Mouse (Mus musculus) lung, embryonic 16.5 days (tissue): ENCODE data around the gene Mre11a. TPM values are rescaled to one million over a fixed set of nuclear protein-coding genes. Genes with fewer than 3 reads are reported as not detected.
A peak's percentile ranks its signal among the peaks of the same experiment; 100 is the strongest.

ENCODE experiments used
- ATAC-seq: fragments of 200-750 bp; cut with Nextera tagmentation; 2 replicates; pipeline ENCODE4 v1.8.0; 2017; ENCODE audit warnings: low read depth, mild to moderate bottlenecking, moderate library complexity
- H3K27ac ChIP-seq: fragments of 300-500 bp; sonication (generic); 2 replicates; pipeline ENCODE4 v1.5.1; 2014; ENCODE audit warnings: mild to moderate bottlenecking, control low read depth, low read length
- H3K27me3 ChIP-seq: fragments of 300-500 bp; sonication (generic); 2 replicates; pipeline ENCODE4 v1.6.1; 2014; ENCODE audit warnings: low read depth, low read length, mixed read lengths; ENCODE audit not compliant: control insufficient read depth, insufficient read depth
- H3K36me3 ChIP-seq: fragments of 300-500 bp; sonication (generic); 2 replicates; pipeline ENCODE4 v1.6.1; 2014; ENCODE audit warnings: low read length; ENCODE audit not compliant: control insufficient read depth, insufficient read depth
- H3K4me1 ChIP-seq: fragments of 300-500 bp; sonication (generic); replicated peaks from 2 replicates; pipeline ENCODE4 v1.6.1; 2014; ENCODE audit warnings: low read length, mixed read lengths; ENCODE audit not compliant: control insufficient read depth, insufficient read depth
- H3K4me2 ChIP-seq: fragments of 300-500 bp; sonication (generic); 2 replicates; pipeline ENCODE4 v1.6.1; 2014; ENCODE audit warnings: low read depth, low read length, control low read depth
- H3K4me3 ChIP-seq: fragments of 300-500 bp; sonication (generic); 2 replicates; pipeline ENCODE4 v1.5.1; 2014; ENCODE audit warnings: mild to moderate bottlenecking, low read length, control low read depth
- H3K9ac ChIP-seq: fragments of 300-500 bp; sonication (generic); 2 replicates; pipeline ENCODE4 v1.6.1; 2014; ENCODE audit warnings: low read length, control low read depth
- H3K9me3 ChIP-seq: fragments of 300-500 bp; sonication (generic); 2 replicates; pipeline ENCODE4 v1.6.1; 2016; ENCODE audit warnings: low read length; ENCODE audit not compliant: control insufficient read depth
- WGBS: fragments of 180-500 bp; shearing (Covaris S2); extraction: QIAGEN DNeasy Blood & Tissue Kit; methylation state at CpG from one replicate; pipeline ENCODE4 v1.1.7; 2014; 5-methylcytosine and 5-hydroxymethylcytosine counted together
- polyA plus RNA-seq: library from polyadenylated mRNA; unstranded; fragments of >200 nt; fragmentation: Nextera tagmentation; extraction: Ambion mirVana; gene quantifications from 2 replicates; pipeline ENCODE4 v1.2.1, GENCODE M21; 2015

Gene Mre11a
- 23.2 and 26.6 TPM in 2 replicates for polyA plus RNA-seq

DNA sequence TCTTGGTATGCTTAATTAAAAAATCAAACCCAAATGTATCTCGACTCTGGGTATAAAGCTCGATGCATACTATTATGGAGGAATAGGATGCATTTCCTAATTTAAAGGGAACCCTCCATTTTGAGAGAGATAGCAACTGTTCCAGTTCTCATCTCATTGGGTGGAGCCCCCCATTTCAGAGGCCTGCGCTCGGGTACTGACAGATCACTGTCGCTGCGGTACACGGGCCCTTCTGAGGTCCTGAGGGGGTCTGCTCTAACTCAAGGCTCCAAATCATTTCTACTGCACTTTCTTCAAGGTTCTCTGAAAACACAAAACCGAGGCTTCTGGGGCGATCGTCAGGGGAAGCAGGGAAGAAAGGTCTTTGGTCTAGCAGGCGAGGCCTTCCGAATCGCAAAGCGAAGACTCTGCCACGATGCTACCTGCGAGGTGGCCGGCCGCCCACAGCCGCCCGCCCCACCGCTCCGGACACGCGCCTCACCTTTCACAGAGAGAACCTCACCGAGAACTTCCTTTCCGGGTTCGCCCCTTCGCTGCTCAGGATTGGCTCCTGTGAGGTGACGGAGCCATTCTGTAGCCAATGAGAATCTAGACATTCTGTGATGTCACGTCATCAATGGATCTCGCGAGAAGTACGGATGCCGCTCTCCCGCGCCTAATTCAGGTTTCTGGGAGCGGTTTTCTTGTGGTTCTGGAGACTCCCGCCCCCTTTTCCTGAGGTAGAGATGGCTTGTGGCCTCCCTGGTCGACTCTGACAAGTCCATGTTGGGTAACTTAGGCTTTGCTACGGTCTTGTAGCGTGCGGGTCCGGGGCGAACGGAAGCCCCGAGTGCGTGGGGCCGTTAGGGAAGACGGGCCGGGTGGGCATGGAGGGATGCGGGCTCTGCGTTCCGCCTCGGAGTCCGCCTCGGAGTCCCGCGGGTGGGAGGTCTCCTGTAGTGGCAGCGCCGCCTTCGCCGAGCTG is at the start of gene Mre11a, which contains the start of gene Ankrd49:
Mre11a (plus strand) TSS at position 616 of the 964 bp plus-strand sequence.
Ankrd49 (minus strand) TSS at position 818 of the 964 bp plus-strand sequence.
- Histone ChIP-seq H3K4me2 (peak within 1 kb of the TSS; percentile 92), H3K9ac (peak within 1 kb of the TSS; percentile 83), H3K9me3 (no peaks in the 10 kb centered on the region), H3K4me1 (peaks cover 8% of the 10 kb centered on the region; the same call in 1 of the 2 replicates), H3K27me3 (no peaks in the 10 kb centered on the region), H3K27ac (peak within 1 kb of the TSS; percentile 95), H3K36me3 (peaks cover 16% of the 10 kb centered on the region), H3K4me3 (peak within 1 kb of the TSS; percentile 74)
- peak; percentile 99 for ATAC-seq
- under 1% methylated on average over 62 of the region's 62 CpGs for WGBS

DNA sequence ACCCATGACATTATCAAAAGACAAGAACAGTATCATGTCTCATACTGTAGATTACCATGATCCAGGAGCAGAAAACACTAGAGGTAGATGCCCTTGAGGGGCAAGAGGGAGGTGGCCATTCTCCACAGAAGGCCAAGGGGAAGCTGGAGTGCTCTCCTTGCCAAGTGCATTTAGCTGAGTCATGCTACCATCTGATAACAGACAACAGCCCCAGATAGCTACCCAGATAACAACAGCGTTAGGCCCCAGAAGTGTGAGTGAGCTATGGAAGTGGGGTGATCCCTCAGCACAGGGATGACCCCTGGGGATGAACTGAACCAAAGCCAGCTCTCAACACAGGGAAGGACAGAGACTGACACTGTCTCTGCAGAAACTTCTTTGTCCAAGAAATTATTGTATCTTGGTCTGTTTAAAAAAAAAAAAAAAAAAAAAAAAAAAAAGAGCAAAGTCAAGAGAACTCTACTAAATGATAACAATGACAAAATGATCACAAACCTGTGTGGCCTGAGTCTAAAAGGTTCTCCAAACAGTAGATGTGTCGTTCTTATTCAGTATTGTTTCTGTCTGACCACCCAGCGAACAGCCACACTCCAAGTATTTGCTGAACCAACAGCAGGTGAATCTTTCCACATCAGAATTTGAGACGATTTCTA is 44.8 kb upstream of the Mre11a start:
- ATAC-seq: no peak
- no peaks in the 10 kb centered on the region for H3K9me3 ChIP-seq
- no peak overlapping the region for H3K4me2 ChIP-seq

GRCm38 (mm10) chr9:14740151-14740924 is 44.1 kb upstream of the Mre11a start, which contains the start of gene Piwil4:
TSS of gene Piwil4 (minus strand) at chr9:14740733.
- 76% methylated on average over 19 of the region's 19 CpGs for WGBS

More for the DNA sequence above, 44.8 kb upstream of the Mre11a start:
- no peak overlapping the region for H3K4me3 ChIP-seq
- H3K27me3 ChIP-seq: no peaks in the 10 kb centered on the region; the same call in 1 of the 2 replicates
- WGBS: 52% methylated on average over 4 of the region's 4 CpGs
- no peaks in the 10 kb centered on the region for H3K36me3 ChIP-seq
- no peaks in the 10 kb centered on the region for H3K4me1 ChIP-seq
- H3K27ac ChIP-seq: no peak overlapping the region
- H3K9ac ChIP-seq: no peak overlapping the region

GRCm38 (mm10) chr9:14750901-14751502 is 33.5 kb upstream of the Mre11a start:
- Histone ChIP-seq H3K27ac (no peak overlapping the region), H3K4me1 (peaks cover 8% of the 10 kb centered on the region), H3K4me3 (peak overlapping the region; percentile 60), H3K9me3 (no peaks in the 10 kb centered on the region), H3K36me3 (no peaks in the 10 kb centered on the region), H3K9ac (peak overlapping the region; percentile 72), H3K27me3 (peaks cover 3% of the 10 kb centered on the region; the same call in 1 of the 2 replicates), H3K4me2 (peak overlapping the region; percentile 97)
- ATAC-seq: peak; percentile 29; the same call in 1 of the 2 replicates
- 56% methylated on average over 42 of the region's 42 CpGs for WGBS

More at GRCm38 (mm10) chr9:14740151-14740924, 44.1 kb upstream of the Mre11a start, which contains the start of gene Piwil4:
- Histone ChIP-seq H3K36me3 (no peaks in the 10 kb centered on the region), H3K4me1 (no peaks in the 10 kb centered on the region), H3K9ac (no peak within 1 kb of the TSS), H3K27me3 (no peaks in the 10 kb centered on the region; the same call in 1 of the 2 replicates), H3K4me3 (no peak within 1 kb of the TSS), H3K9me3 (no peaks in the 10 kb centered on the region), H3K4me2 (no peak within 1 kb of the TSS), H3K27ac (no peak within 1 kb of the TSS)
- ATAC-seq: no peak

- H3K4me3 ChIP-seq: peak overlapping the region; percentile 60
- peaks cover 8% of the 10 kb centered on the region for H3K4me1 ChIP-seq
- under 1% methylated on average over 50 of the region's 50 CpGs for WGBS
- H3K27ac ChIP-seq: no peak overlapping the region
- peak; percentile 77 for ATAC-seq
- no peaks in the 10 kb centered on the region for H3K36me3 ChIP-seq
- H3K4me2 ChIP-seq: peak overlapping the region; percentile 97
- no peaks in the 10 kb centered on the region for H3K9me3 ChIP-seq
- peak overlapping the region; percentile 72 for H3K9ac ChIP-seq
- H3K27me3 ChIP-seq: peaks cover 3% of the 10 kb centered on the region; the same call in 1 of the 2 replicates
Observed at GRCm38 (mm10) chr9:14751503-14752000, 32.9 kb upstream of the Mre11a start.

DNA sequence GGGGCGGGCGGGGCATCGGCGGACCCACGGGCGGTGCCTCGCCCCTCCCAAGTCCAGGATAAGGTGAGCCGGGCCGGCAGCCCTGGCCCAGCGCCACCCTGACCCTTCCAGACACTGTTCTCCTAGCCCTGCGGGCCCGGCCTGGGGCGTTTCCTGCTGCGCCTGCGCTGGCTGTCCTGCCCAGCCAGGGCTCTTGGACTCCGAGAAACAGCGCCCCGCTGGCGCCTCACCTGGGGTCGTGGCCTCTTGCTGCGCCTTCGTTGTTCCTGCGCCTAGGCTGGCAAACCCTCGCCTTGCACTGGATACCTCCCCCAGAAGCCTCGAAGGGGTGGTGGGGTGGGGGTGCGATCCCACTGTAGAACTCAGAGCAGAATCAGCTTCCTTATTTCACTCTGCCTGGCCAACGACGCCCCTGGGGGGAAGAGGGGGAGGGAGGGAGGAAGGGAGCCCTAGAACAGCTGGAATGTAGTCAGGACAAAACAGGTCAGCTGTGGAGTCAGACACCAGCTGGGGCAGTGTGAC is 32.4 kb upstream of the Mre11a start, which contains the start of gene Fut4:
Fut4 (minus strand) TSS at position 393 of the 522 bp plus-strand sequence.
- Histone ChIP-seq H3K4me2 (peak within 1 kb of the TSS; percentile 97), H3K4me3 (peak within 1 kb of the TSS; percentile 60), H3K4me1 (peaks cover 8% of the 10 kb centered on the region), H3K27ac (no peak within 1 kb of the TSS), H3K27me3 (peaks cover 3% of the 10 kb centered on the region; the same call in 1 of the 2 replicates), H3K36me3 (no peaks in the 10 kb centered on the region), H3K9ac (peak within 1 kb of the TSS; percentile 72), H3K9me3 (no peaks in the 10 kb centered on the region)
- ATAC-seq: peak; percentile 87
- under 1% methylated on average over 28 of the region's 28 CpGs for WGBS

DNA sequence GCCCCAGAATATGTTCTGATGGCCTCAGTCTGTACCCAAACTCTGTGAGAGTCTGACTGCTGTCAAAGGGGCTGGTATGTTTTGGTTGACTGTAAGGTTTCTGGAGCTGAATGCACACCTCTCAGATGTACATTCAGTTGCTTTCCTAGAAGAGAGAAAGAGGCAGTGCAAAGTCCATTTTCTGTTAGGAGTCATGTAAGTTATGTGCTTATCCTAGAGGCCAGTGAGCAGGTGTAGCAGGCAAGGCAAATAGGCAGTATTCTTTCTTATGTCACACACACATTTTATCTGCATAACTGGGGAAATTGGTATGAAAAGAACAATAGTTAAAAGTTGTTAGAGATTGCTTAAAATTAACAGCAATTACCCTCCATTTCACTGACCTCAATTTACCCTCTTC is 30.5 kb upstream of the Mre11a start:
- Histone ChIP-seq H3K4me2 (no peak overlapping the region), H3K27ac (no peak overlapping the region), H3K4me1 (peaks cover 8% of the 10 kb centered on the region), H3K27me3 (peaks cover 3% of the 10 kb centered on the region; the same call in 1 of the 2 replicates), H3K36me3 (no peaks in the 10 kb centered on the region), H3K9me3 (no peaks in the 10 kb centered on the region), H3K9ac (no peak overlapping the region), H3K4me3 (no peak overlapping the region)
- no peak for ATAC-seq

GRCm38 (mm10) chr9:14754469-14754868 is 30.0 kb upstream of the Mre11a start:
- Histone ChIP-seq H3K4me2 (no peak overlapping the region), H3K4me3 (no peak overlapping the region), H3K36me3 (no peaks in the 10 kb centered on the region), H3K9me3 (no peaks in the 10 kb centered on the region), H3K27me3 (peaks cover 3% of the 10 kb centered on the region; the same call in 1 of the 2 replicates), H3K4me1 (peaks cover 8% of the 10 kb centered on the region), H3K27ac (no peak overlapping the region), H3K9ac (no peak overlapping the region)
- WGBS: 71% methylated on average over 3 of the region's 3 CpGs
- no peak for ATAC-seq
